Mouse (Mus musculus) lung, adult 2 months (tissue): Measurements from ENCODE around the gene E130311K13Rik.

Source experiments
- CTCF ChIP-seq: fragments of 200-500 bp; IDR thresholded peaks from 2 replicates; pipeline ENCODE4 v1.5.1; 2011; ENCODE audit warnings: mild to moderate bottlenecking, low read length, control low read depth; ENCODE audit not compliant: insufficient read depth
- POLR2A ChIP-seq: fragments of 200-500 bp; IDR thresholded peaks from 2 replicates; pipeline ENCODE4 v1.6.1; 2011; ENCODE audit warnings: low read depth, mild to moderate bottlenecking, control low read depth, low read length, borderline replicate concordance; ENCODE audit errors: extremely low read depth

DNA sequence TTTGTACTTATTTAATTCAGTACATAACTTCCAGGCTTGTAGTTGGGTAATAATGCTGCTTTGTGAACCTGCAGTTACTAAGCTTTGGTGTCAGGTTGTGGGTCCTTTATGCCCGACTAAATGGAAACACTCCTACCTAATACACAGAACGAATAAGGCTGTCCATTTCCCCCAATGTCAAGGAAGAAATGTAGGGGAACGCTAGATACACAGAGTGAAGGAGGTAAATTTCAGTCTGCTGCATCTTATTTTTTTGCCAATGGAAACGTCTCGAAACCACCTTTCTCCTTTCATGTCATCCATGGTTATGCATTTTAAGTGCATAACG lies 35.6 kb upstream of the E130311K13Rik start:
- TF ChIP-seq CTCF (no peak), POLR2A (no peak)
